Mouse (Mus musculus): Measurements from ENCODE around the gene Nr2f1. TPM values are rescaled to one million over a fixed set of nuclear protein-coding genes. Genes with fewer than 3 reads are reported as not detected.
"Not testable (repeated sequence)": the region's sequence is repeated elsewhere in the genome, so short reads cannot be mapped to it uniquely, and the experiment has no call there.

Nr2f1 gene
- polyA plus RNA-seq (2012; rRNA removed), result 115 and 123 TPM in 2 replicates

DNA sequence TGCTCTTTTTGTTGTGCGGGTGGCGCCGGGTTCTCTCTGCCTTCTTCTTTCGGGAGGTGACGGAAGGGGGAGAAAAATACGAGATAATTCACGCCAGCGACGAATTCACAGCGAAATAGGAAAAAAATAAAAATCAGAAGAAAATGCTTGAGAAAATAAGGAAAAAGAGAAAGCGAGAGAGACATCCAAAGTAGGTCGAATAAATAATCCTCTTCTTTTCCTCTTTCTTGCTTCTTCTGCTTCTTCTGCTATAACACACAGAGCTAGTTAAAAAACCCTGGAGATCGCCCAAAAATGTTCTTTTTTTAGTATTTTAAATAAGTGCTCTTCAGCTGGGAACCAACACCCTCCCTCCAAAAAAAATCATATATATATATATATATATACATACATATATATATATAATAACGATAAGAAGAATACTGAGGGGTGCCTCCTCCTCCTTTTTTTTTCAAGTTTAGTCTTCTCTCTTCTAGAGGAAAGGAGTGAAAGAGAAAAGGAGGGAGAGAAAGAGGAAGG is at the start of gene Nr2f1:
Gene Nr2f1 (minus strand): TSS at position 116 of the 519 bp plus-strand sequence.
- DNase-seq (ENCODE audit: extremely low spot score in 1 of 2, low spot score in 1 of 2), result no peak

DNA sequence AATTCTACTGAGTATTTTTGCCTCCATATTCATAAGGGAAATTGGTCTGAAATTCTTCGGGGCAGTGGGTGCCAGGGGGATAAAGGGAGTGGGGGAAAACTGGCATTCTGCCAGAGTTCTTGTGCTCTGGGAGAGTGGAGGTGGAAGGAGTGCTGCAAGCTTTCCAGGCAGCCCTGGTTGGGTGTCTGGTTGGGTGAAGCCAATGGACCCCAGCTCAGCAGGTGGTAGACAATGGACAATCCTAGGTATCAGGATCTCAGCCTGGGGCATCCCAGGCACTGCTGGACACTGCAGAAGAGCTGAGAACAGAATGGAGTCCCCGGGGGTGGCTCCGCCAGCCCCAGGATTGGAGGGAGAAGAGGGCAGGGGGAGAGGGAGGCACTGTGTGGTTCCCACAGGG is 22.1 kb upstream of the Nr2f1 start:
- DNase-seq (ENCODE audit: extremely low spot score in 1 of 2, low spot score in 1 of 2), result no peak

DNA sequence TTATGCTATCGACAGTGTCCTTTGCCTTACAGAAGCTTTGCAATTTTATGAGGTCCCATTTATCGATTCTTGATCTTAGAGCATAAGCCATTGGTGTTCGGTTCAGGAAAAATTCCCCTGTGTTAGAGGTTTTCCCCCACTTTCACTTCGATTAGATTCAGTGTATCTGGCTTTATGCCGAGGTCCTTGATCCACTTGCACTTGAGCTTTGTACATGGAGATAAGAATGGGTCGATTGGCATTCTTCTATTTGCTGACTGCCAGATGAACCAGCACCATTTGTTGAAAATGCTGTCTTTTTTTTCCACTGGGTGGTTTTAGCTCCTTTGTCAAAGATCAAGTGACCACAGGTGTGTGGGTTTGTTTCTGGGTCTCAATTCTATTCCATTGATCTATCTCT is 20.7 kb upstream of the Nr2f1 start:
- not testable (repeated sequence) for DNase-seq (ENCODE audit: extremely low spot score in 1 of 2, low spot score in 1 of 2)

DNA sequence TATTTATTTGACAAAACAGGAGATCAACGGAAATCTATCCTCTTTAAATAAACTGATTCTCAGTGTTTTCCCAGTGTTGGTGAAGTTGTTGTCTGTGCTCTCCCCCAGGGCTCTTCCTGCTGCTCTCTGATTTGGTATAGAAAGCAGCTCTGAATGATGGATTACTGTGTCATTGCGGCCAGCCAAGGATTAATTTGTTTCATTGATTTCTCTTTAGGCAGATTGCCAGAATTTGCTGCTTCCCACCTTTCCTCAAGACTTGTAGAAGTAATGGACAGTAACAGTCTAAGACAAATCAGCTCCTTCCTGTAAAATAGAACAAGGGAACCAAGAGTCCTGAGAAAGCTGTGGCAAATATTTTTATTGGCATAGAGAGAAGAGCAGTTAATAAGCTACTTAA is 15.7 kb upstream of the Nr2f1 start:
- DNase-seq (ENCODE audit: extremely low spot score in 1 of 2, low spot score in 1 of 2), result no peak

DNA sequence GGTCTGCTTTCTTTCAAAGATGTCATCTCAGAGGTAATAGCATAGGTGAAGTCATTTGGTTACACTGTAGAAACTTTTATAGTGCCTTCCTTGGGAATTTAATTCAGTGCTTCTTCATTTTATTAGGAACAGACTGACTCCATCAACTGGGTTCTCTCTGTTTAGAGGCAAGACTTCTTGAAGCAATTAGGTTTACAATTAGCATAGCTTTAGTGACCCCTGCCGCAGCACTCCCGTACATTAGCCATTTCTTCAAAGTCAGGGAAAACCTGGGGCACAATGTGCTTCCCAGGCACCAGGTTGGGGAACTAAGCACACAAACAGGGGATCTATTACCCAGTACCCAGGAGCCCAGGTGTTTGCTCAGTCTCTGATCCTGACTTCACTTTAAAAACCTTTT is 13.6 kb upstream of the Nr2f1 start:
- DNase-seq (ENCODE audit: extremely low spot score in 1 of 2, low spot score in 1 of 2), result no peak

DNA sequence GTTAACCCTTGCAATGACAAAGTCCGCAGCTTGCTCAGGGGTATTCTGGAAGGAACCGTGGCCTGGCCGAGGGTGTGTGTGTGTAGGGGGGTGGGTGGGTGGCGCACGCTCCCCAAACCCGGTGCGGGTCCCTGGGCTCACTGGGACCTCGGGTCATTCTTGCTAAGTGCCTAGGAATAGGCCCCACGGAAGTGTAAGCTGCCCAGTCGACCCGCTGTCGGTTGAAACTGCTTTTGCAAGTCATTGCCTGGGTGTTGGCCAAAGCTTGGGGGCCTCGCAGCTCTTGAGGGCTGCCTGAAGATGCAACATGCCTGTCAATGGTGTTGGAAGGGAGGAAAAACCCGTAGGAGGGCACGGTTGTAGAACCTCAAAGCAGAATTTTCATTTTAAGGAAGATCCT is 12.6 kb upstream of the Nr2f1 start:
- no peak for DNase-seq (ENCODE audit: extremely low spot score in 1 of 2, low spot score in 1 of 2)

DNA sequence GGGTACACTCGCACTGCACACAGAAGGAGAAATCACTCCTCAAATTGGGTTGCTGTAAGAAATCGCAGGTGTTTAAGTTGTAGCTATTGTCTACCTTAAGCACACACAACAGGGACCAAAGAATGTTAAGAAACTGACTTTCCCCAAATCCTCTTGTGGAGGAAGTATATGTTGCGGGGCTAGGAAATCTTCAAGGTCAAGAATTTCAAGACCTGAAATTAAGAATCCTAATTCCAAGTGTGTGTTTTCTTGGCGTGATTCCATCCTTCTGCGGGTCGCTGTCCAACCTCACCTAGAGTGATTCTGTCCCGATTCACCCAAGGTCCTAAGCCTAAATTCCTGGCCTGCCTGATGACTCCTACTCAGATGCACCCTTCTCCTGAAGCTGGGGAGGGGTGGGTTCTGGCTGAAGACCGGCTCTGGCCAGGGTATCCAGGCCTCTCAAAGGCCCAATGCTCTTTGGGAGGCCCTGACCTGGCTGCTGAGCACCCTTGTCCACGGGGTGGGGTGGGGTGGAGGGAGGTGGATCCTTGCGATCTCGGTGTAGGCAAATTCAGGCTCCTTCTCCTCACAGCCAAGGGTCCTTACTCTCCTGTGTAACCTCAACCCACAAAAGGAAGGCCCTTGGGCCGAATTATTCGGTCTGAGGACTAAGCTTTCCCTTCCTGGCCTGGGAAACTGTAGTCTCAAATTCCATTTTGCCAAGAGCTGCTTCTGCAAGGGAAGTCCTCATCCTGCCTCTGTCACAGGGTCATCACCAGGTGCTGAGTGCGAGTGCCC is 11.9 kb upstream of the Nr2f1 start:
- DNase-seq (ENCODE audit: extremely low spot score in 1 of 2, low spot score in 1 of 2), result no peak

DNA sequence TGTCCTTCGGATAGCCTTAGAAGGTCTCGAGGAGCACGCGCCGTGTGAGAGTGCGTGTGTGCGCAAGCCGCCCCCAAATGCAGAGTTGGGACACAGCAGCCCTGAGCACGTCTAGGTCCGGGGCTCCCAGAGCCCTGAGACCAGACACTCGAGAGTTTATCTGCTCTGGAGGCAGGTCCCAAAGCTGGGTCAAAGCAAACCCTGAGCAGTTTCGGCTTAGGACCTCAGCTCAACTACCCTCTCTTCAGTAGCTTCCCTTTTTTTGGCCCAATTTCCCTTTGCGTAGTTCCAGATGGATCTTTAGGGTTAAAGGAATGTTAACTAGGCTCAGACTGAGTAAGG is 11.2 kb upstream of the Nr2f1 start:
- no peak for DNase-seq (ENCODE audit: extremely low spot score in 1 of 2, low spot score in 1 of 2)

DNA sequence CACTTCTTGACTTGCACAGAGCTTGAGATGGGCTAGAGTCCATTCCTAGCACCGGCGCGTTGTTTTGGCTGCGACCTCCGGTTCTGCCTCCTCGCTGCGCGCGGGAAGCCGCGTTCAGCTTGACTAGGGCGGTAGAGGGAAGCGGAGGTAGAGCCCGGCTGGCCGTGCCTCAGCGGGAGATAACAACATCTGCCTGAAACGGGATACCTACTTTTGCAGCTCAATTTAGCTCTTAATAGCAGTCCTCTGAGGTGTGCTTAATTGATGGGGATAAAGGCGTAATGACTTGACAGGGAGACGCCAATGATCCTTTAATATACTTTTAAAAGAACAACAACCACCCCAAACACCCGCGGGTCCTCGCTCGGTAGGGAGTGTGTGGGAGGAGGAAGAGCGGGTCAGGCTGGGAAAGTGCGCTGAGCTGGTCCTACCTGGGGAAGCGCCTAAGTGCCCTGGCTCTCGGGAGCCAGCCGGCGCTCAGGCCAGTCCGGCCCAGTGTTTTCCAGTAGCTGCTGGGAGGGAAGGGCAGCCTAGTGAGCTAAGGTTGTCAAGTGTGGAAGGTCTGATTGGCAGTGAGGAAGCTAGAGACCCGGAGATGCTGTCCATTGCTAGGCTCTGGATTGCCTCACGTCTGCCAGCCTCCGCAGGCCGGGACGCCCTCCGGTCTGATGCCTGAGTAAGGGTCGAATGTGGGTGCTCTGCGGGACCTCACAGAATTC is 10.6 kb upstream of the Nr2f1 start:
- no peak for DNase-seq (ENCODE audit: extremely low spot score in 1 of 2, low spot score in 1 of 2)

DNA sequence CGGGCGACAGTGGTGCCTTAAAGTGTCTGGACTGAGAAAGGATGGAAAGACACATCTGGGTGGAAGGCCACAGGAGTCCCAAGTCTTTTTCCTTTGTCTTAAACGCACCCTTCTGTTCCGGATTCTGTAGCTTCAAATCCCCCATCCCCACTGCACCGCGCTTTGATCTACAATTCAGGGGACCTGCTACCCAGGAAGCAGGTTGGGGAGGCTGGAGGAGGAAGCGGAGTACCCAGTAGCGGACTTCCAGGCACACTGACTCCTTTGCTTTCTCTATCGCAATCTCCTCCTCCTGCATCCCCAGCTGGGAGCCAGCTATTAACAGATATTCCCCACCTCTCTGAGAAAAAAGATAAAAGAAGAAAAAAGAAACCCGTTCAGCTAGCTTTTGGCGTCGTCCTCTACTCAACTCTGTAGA is 10.1 kb upstream of the Nr2f1 start:
- no peak for DNase-seq (ENCODE audit: extremely low spot score in 1 of 2, low spot score in 1 of 2)

DNA sequence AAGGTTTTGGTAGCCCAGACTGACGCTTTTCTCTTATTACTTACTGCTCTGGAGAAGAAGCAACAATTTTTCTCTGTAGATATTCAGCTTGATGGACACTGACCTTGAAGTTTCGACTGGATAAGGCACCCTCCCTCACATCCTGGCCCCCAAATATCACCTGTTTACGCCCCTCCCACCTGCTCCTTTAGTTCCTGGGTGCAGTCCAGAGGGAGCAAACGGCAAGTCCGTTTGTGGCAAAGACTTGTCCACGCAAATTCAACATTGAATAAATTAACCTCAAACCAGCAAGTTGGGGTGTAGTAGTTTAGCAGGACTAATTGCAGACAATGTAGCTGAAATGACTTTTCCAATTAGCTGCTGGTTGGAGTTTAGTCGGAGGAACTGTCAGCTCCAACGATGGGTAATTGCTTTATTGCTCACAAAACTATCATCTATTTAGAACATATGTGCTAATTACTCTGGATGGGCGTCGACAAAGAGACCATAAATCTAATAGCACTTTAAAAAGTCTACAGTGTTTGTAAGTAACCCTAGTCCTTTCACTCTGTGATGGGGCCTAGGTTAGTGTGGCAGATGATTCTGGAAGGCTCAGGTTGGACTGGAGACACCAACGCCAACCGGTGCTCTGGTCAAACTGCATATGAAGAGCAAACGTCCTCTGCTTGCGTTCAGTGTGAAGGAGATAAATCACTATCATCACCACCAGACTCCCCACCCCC is 9.3 kb upstream of the Nr2f1 start:
- peak in 1 of 2 experiments; percentile 6 for DNase-seq (ENCODE audit: extremely low spot score in 1 of 2, low spot score in 1 of 2)

DNA sequence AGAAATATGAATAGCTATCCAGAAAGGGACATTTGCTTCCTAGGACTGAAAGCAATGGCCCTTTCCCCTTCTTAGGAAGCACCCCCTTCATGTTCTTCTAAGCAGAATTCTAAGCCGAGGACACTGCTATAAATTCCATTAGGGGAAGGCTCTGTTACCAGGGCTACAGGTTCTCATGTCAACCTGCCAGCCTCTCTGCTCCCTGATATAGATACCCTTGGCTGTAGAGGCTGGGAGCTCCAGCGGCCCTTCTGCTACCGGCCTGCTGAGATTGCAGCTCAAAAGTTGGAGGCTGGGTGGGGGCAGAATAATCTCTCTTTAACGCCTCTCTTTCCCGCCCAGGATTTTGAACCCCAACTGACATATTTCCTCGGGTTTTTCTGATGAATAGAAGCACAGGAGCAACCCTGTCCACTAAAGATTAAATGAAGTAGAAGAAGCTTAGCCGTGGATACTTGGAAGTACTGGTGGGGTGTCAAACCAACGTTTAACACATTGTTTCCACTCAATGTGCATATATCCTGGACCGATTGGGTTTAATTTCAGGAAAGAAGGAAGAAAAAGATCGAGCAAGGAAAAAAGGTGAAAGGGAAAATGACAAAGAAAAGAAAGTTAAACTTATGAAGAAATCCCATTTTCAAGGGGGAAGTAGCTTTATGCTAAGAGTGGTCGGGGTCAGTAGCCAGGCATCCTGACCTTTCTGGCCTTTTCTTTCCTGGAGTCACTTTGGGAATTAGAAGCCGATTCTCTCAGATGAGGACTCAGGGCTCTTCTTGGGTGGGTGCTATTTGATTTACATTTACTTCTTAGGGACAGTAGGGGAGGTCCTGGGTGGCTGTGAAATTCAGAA is 8.5 kb upstream of the Nr2f1 start:
- peak in 1 of 2 experiments; percentile 38 for DNase-seq (ENCODE audit: extremely low spot score in 1 of 2, low spot score in 1 of 2)

DNA sequence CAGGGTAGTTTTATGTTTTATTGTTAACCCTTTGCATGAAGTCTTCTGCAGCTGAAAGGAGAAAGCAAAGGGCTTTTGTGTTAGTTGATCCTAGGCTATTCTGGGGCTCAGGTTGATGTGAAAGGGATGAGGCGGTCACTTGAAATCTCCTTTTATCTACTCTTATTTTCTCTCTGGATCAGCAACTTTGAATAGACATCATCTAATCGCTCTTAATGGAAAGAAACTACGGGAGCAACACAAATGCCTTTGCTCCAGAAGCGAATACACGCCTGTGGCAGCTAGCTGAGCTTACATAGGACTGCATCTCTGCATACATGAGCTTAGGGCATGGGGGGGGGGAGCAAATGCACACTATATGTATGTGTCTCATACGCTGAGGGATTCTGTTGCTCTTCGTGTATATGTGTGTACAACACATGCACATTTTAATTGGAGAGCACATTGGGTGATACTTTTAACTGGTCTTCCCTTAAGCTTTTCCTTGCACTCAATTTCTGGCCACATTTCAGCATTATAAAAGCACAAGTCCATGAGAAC is 7.4 kb upstream of the Nr2f1 start:
- peak in 1 of 2 experiments; percentile 18 for DNase-seq (ENCODE audit: extremely low spot score in 1 of 2, low spot score in 1 of 2)

DNA sequence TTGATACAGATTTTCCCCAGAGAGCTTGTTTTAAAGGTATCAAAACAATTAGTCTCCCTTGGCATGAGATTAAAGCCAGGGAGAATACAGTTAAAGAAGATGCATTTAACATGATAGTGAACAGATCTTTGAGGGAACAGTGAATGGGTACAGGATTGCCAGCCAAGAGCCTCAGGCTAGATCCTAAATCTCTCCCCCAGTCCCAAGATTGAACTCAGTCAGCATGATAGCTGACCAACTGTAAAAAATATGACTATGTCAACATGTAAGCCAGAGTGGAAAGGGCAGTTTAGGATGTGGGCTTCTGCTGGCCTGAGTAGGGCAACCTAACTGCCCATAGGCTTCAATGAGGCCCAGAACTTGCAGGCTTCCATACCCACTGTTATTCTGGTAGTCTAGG is 5.9 kb upstream of the Nr2f1 start:
- DNase-seq (ENCODE audit: extremely low spot score in 1 of 2, low spot score in 1 of 2), result peak in 1 of 2 experiments; percentile 8

DNA sequence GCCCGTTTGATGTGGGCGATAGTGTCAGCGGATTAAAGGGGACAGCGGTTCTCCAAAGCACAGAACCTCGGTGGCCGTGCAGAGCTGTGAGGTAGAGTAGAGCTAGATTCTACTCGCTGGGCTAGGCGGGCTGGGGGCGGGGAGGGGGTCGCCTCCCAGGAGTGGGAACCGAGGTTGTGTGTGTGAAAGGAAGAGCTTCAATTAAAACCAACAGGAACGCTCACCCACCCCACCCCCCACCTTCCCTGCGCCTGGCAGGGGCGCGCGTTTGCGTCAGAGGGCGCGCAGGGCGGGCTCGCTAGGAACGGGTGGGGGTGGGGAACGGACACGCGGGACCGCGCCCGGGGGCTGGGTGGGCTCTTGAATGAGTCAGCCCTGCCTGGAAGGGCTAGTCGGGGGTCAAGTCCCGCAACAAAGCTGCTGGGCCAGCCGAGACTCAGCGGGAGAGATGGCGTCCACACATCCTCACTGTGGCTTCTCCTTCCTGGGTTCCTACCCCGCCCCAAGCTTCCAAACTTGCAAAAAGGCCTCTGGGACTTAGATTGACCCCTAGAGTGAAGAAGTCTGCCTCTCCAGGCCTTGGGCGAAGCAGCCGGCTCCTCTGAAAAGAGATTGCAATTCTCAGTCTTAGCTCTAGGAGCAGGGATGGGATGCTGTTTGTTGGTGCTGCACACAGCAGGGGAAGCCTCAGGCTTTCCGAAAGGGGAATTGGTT is 3.9 kb upstream of the Nr2f1 start:
- peak in 1 of 2 experiments; percentile 77 for DNase-seq (ENCODE audit: extremely low spot score in 1 of 2, low spot score in 1 of 2)

DNA sequence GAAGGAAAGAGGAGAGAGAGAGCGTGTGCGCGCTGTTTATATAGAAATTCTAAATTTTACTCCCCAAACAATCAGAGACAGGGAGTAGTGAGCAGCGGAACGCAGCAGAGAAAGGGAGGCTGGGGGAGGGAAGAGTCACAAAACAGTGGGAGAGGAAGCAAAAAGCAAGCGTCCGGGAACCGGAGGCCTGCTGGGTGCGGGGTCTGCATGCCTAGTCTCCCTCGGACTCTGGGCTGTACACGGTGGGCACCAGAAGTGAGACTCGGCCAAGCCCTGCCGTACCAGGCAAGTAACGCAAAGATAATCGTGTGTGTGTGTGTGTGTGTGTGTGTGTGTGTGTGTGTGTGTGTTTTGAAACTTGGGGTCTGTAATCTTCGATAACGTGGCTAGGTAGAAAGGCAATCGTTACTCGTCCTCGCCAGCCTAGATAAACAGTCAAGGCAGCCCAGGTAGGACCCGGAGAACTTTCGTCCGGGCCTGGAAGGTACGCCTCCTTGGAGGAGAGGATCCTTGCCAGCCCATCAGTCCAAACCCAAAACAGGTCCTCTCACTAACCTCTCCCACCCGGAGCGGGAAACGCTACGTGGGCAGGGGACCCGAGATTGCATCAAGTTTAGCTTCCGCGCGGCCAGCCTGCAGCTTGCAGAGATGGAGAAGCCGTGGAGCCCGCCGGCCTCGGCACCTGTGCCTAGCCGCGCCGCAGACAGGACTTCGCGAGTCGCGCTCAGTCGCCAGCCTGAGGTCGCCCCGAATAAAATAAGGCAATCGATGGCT is 3.2 kb upstream of the Nr2f1 start:
- peak in 1 of 2 experiments; percentile 15 for DNase-seq (ENCODE audit: extremely low spot score in 1 of 2, low spot score in 1 of 2)

DNA sequence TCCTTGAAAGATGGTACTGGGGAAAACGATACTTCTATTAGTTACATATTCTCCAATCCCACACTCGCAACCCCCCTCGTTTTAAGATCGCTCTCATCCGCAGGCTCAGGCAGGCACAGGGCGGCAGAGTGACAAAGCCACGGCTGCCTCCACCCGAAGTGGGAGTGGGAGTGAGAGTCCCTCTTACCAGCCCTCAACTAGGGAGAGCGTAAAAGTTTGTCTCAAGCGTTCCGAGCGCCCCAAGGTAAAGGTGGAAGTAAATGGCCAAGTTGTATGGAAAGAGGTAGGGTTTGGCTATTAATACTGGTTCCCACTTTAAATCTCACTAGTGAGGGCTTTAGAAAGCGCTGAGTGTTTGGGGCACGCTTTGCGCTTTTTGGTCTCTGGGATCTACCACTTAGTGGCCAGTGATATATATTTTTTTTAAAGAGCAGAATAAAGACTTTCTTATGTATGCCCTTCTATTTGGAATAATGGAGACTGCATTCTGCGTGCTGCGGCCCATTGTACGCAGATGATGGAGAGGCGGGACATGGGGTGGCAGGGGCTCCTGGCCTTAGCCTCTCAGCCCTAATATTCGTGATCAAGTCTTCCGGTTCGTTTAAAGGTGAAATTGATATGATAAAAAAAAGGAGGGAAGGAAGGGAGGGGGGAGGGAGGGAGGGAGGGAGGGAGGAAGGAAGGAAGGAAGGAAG is 2.5 kb upstream of the Nr2f1 start:
- peak in 1 of 2 experiments; percentile 21 for DNase-seq (ENCODE audit: extremely low spot score in 1 of 2, low spot score in 1 of 2)

Measured in frontal cortex, adult 2 months (tissue).